In genomic region chr8:45994111-45994510, GRCm38 (mm10) we compare ENCODE assay signal across 13 mouse cellular contexts. TPM values are rescaled to one million over a fixed set of nuclear protein-coding genes. Genes with fewer than 3 reads are reported as not detected.
DNase-seq lines count a peak whose midpoint lies in the region; ATAC-seq and TF ChIP-seq lines count a peak whose summit lies in the region.
"Had no signal": no experiment of that assay in that cellular context is flagged by ENCODE, and none has a peak within 500 bp of the region (broad histone marks: within the 10 kb centered on the region; RNA-seq: fewer than 3 reads in every experiment).

No protein-coding gene starts in this region.

- no peak overlapping the region for H3K4me2 ChIP-seq in intestine, postnatal 0 days (replicated peaks; ENCODE audit: low read depth)
- no peak overlapping the region for H3K4me2 ChIP-seq in intestine, embryonic 16.5 days (ENCODE audit: low read depth, low read length)
- H3K4me2 ChIP-seq in midbrain, embryonic 13.5 days (replicated peaks): no peak overlapping the region
- H3K4me2 ChIP-seq: lung, embryonic 15.5 days; stomach, embryonic 15.5 days had no signal

- no peaks in the 10 kb centered on the region for H3K27me3 ChIP-seq in intestine, postnatal 0 days (replicated peaks; ENCODE audit: control insufficient read depth, insufficient read depth, low read length)
- no peaks in the 10 kb centered on the region for H3K27me3 ChIP-seq in intestine, embryonic 16.5 days (replicated peaks; ENCODE audit: control insufficient read depth, insufficient read depth, low read length)
- no peaks in the 10 kb centered on the region for H3K27me3 ChIP-seq in midbrain, embryonic 13.5 days
- H3K27me3 ChIP-seq: lung, embryonic 15.5 days; stomach, embryonic 15.5 days had no signal

- TF ChIP-seq CTCF in intestine, postnatal 0 days (IDR thresholded peaks at IDR 0.05; ENCODE audit: low read depth): peak; percentile 53

- H3K27ac ChIP-seq in intestine, postnatal 0 days (ENCODE audit: low read depth, low read length): no peak overlapping the region
- H3K27ac ChIP-seq in intestine, embryonic 16.5 days (ENCODE audit: low read length): no peak overlapping the region
- H3K27ac ChIP-seq in midbrain, embryonic 13.5 days: no peak overlapping the region
- H3K27ac ChIP-seq: lung, embryonic 15.5 days; stomach, embryonic 15.5 days had no signal

- DNase-seq in B cell, adult 2 months: peak; percentile 31 to 48
- DNase-seq in T-cell, adult 2 months (ENCODE audit: low spot score): peak; percentile 37
- DNase-seq in cerebellum, postnatal 36 days: no peak
- DNase-seq in layer of hippocampus, adult 8-10 months (ENCODE audit: low spot score in 2 of 2): no peak
- DNase-seq: cerebellum, adult 18-20 months; heart, postnatal 36 days had no signal

- H3K36me3 ChIP-seq in intestine, postnatal 0 days (ENCODE audit: control insufficient read depth, insufficient read depth): peaks cover 37% of the 10 kb centered on the region
- 0 out of 2 replicates have a peak, but pooled peaks cover 5% of the 10 kb centered on the region for H3K36me3 ChIP-seq in intestine, embryonic 16.5 days (ENCODE audit: control insufficient read depth, insufficient read depth, low read length)
- H3K36me3 ChIP-seq in midbrain, embryonic 13.5 days: peaks cover 25% of the 10 kb centered on the region

- no peak overlapping the region for H3K4me3 ChIP-seq in intestine, postnatal 0 days (ENCODE audit: low read depth, low read length)
- H3K4me3 ChIP-seq in intestine, embryonic 16.5 days (ENCODE audit: low read length): no peak overlapping the region
- H3K4me3 ChIP-seq in midbrain, embryonic 13.5 days (replicated peaks): no peak overlapping the region
- H3K4me3 ChIP-seq: lung, embryonic 15.5 days; stomach, embryonic 15.5 days had no signal

- 92% methylated on average over 2 of the region's 2 CpGs for WGBS in intestine, postnatal 0 days
- 97% methylated on average over 2 of the region's 2 CpGs for WGBS in intestine, embryonic 16.5 days
- 92% methylated on average over 2 of the region's 2 CpGs for WGBS in midbrain, embryonic 13.5 days

- H3K9ac ChIP-seq in intestine, postnatal 0 days (ENCODE audit: low read depth, low read length): no peak overlapping the region
- no peak overlapping the region for H3K9ac ChIP-seq in intestine, embryonic 16.5 days (ENCODE audit: low read depth, low read length)
- H3K9ac ChIP-seq in midbrain, embryonic 13.5 days (replicated peaks): no peak overlapping the region
- H3K9ac ChIP-seq: lung, embryonic 15.5 days; stomach, embryonic 15.5 days had no signal

- no peaks in the 10 kb centered on the region; the same call in 1 of the 2 replicates for H3K4me1 ChIP-seq in intestine, postnatal 0 days (replicated peaks; ENCODE audit: control insufficient read depth, insufficient read depth, low read length)
- H3K4me1 ChIP-seq in intestine, embryonic 16.5 days (ENCODE audit: control insufficient read depth, insufficient read depth, low read length): no peaks in the 10 kb centered on the region
- H3K4me1 ChIP-seq in midbrain, embryonic 13.5 days (replicated peaks): peaks cover 9% of the 10 kb centered on the region

- H3K9me3 ChIP-seq in intestine, postnatal 0 days (ENCODE audit: control insufficient read depth): no peaks in the 10 kb centered on the region
- H3K9me3 ChIP-seq in intestine, embryonic 16.5 days (ENCODE audit: control insufficient read depth, low read length): no peaks in the 10 kb centered on the region
- H3K9me3 ChIP-seq in midbrain, embryonic 13.5 days: no peaks in the 10 kb centered on the region
- H3K9me3 ChIP-seq: lung, embryonic 15.5 days; stomach, embryonic 15.5 days had no signal

- no peak for ATAC-seq in intestine, postnatal 0 days
- ATAC-seq in intestine, embryonic 16.5 days: no peak
- ATAC-seq in megakaryocyte-erythroid progenitor cell, adult 5-6 weeks (replicated peaks; ENCODE audit: low FRiP score, low TSS enrichment, poor library complexity, severe bottlenecking): peak; percentile 73; the same call in 1 of the 2 replicates
- no peak for ATAC-seq in midbrain, embryonic 13.5 days

RNA-seq across cellular contexts. Expression of gene Lrp2bp, which starts 5.0 kb away (rescaled TPM):
- 0.44 and 0.54 TPM in 2 replicates for polyA plus RNA-seq in intestine, postnatal 0 days (2015; fragmentation: Nextera tagmentation; extraction: Ambion mirVana)
- polyA plus RNA-seq in intestine, embryonic 16.5 days (2015; fragmentation: Nextera tagmentation; extraction: Ambion mirVana): 0.38 and 1.0 TPM in 2 replicates
- 0.66 TPM in 1 of 2 replicates, not detected in the other for total RNA-seq in megakaryocyte-erythroid progenitor cell, adult 5-6 weeks (2014; fragmentation: Nextera tagmentation)
- not detected in 2 replicates for total RNA-seq in megakaryocyte-erythroid progenitor cell, adult 5-6 weeks (2017)
- polyA plus RNA-seq in midbrain, embryonic 13.5 days (2015; fragmentation: Nextera tagmentation; extraction: Ambion mirVana): 0.55 and 0.62 TPM in 2 replicates
- total RNA-seq in layer of hippocampus, adult 8-10 months (2022): under 1 TPM; 0.18 to 0.91 (median 0.43) TPM

RNA-seq across cellular contexts. Expression of gene Ankrd37, which starts 11.4 kb away (rescaled TPM):
- 18.0 and 32.7 TPM in 2 replicates for polyA plus RNA-seq in intestine, postnatal 0 days (2015; fragmentation: Nextera tagmentation; extraction: Ambion mirVana)
- 31.7 and 43.8 TPM in 2 replicates for polyA plus RNA-seq in intestine, embryonic 16.5 days (2015; fragmentation: Nextera tagmentation; extraction: Ambion mirVana)
- 0.79 TPM in 1 of 2 replicates, not detected in the other for total RNA-seq in megakaryocyte-erythroid progenitor cell, adult 5-6 weeks (2014; fragmentation: Nextera tagmentation)
- total RNA-seq in megakaryocyte-erythroid progenitor cell, adult 5-6 weeks (2017): 2.3 and 8.4 TPM in 2 replicates
- 32.3 and 32.6 TPM in 2 replicates for polyA plus RNA-seq in midbrain, embryonic 13.5 days (2015; fragmentation: Nextera tagmentation; extraction: Ambion mirVana)
- total RNA-seq in layer of hippocampus, adult 8-10 months (2022): 1 to 10 TPM; 7.5 to 8.7 (median 8.4) TPM

RNA-seq across cellular contexts. Expression of gene Ufsp2, which starts 18.8 kb away (rescaled TPM):
- 94.2 and 97.2 TPM in 2 replicates for polyA plus RNA-seq in intestine, postnatal 0 days (2015; fragmentation: Nextera tagmentation; extraction: Ambion mirVana)
- polyA plus RNA-seq in intestine, embryonic 16.5 days (2015; fragmentation: Nextera tagmentation; extraction: Ambion mirVana): 78.0 and 83.1 TPM in 2 replicates
- 40.9 and 41.1 TPM in 2 replicates for total RNA-seq in megakaryocyte-erythroid progenitor cell, adult 5-6 weeks (2014; fragmentation: Nextera tagmentation)
- 72.1 and 82.1 TPM in 2 replicates for total RNA-seq in megakaryocyte-erythroid progenitor cell, adult 5-6 weeks (2017)
- polyA plus RNA-seq in midbrain, embryonic 13.5 days (2015; fragmentation: Nextera tagmentation; extraction: Ambion mirVana): 60.3 and 62.6 TPM in 2 replicates
- 10 to 100 TPM; 48.2 to 55.4 (median 53.8) TPM for total RNA-seq in layer of hippocampus, adult 8-10 months (2022)

RNA-seq across cellular contexts. Expression of gene 1700029J07Rik, which starts 19.1 kb away (rescaled TPM):
- 0.31 and 0.70 TPM in 2 replicates for polyA plus RNA-seq in intestine, postnatal 0 days (2015; fragmentation: Nextera tagmentation; extraction: Ambion mirVana)
- 2.2 and 2.4 TPM in 2 replicates for polyA plus RNA-seq in intestine, embryonic 16.5 days (2015; fragmentation: Nextera tagmentation; extraction: Ambion mirVana)
- 1.6 and 3.2 TPM in 2 replicates for total RNA-seq in megakaryocyte-erythroid progenitor cell, adult 5-6 weeks (2014; fragmentation: Nextera tagmentation)
- total RNA-seq in megakaryocyte-erythroid progenitor cell, adult 5-6 weeks (2017): 0.08 and 3.5 TPM in 2 replicates
- polyA plus RNA-seq in midbrain, embryonic 13.5 days (2015; fragmentation: Nextera tagmentation; extraction: Ambion mirVana): 4.0 and 4.8 TPM in 2 replicates
- total RNA-seq in layer of hippocampus, adult 8-10 months (2022): 1 to 10 TPM; 2.5 to 4.6 (median 3.7) TPM

RNA-seq across cellular contexts. Expression of gene Ccdc110, which starts 59.7 kb away (rescaled TPM):
- polyA plus RNA-seq in intestine, postnatal 0 days (2015; fragmentation: Nextera tagmentation; extraction: Ambion mirVana): not detected in 2 replicates
- not detected in 2 replicates for polyA plus RNA-seq in intestine, embryonic 16.5 days (2015; fragmentation: Nextera tagmentation; extraction: Ambion mirVana)
- not detected in 2 replicates for total RNA-seq in megakaryocyte-erythroid progenitor cell, adult 5-6 weeks (2014; fragmentation: Nextera tagmentation)
- total RNA-seq in megakaryocyte-erythroid progenitor cell, adult 5-6 weeks (2017): not detected in 2 replicates
- 0.20 and 0.31 TPM in 2 replicates for polyA plus RNA-seq in midbrain, embryonic 13.5 days (2015; fragmentation: Nextera tagmentation; extraction: Ambion mirVana)
- 1 to 10 TPM in 1 of 4 experiments, under 1 TPM in 3; 0.45 to 1.2 (median 0.67) TPM for total RNA-seq in layer of hippocampus, adult 8-10 months (2022)
- total RNA-seq: heart, postnatal 36 days had no signal
- polyA plus RNA-seq: large intestine, adult 2 months; lung, embryonic 15.5 days; stomach, embryonic 15.5 days had no signal

Comparison
In these comparisons a context has a peak if more than half of its experiments do, and no peak if none do; other contexts are left out.
1. DNase-seq: peak in B cell, adult 2 months (2 of 2) and T-cell, adult 2 months (single experiment); none in cerebellum, postnatal 36 days (0 of 2) and layer of hippocampus, adult 8-10 months (0 of 2).